Mouse (Mus musculus) megakaryocyte-erythroid progenitor cell, adult 5 weeks (primary cell): ENCODE results near the gene Zdbf2. TPM values are rescaled to one million over a fixed set of nuclear protein-coding genes. Genes with fewer than 3 reads are reported as not detected.

Source experiments
- polyA plus RNA-seq: library from polyadenylated mRNA; stranded (reverse); fragments of >175 nt; gene quantifications from 2 replicates; pipeline ENCODE4 v1.2.3, GENCODE M21; 2012

Zdbf2 gene
- polyA plus RNA-seq, result 0.02 TPM in 1 of 2 replicates, not detected in the other

GRCm38 (mm10) chr1:63272741-63273338 is at the start of gene Zdbf2:
Gene Zdbf2 (plus strand): TSS chr1:63273265.

Other genes with a start within 250 kb of the Zdbf2 start
- gene Ino80d, start 158.6 kb upstream of the Zdbf2 start, polyA plus RNA-seq, result 6.1 and 8.3 TPM in 2 replicates
- 385 and 421 TPM in 2 replicates for gene Eef1b2, start 96.4 kb upstream of the Zdbf2 start, polyA plus RNA-seq
- 24.7 and 26.9 TPM in 2 replicates for gene Ndufs1, start 96.4 kb upstream of the Zdbf2 start, polyA plus RNA-seq
- gene Gpr1, start 58.7 kb upstream of the Zdbf2 start, polyA plus RNA-seq, result not detected in 2 replicates
- 0.05 and 0.09 TPM in 2 replicates for gene Adam23, start 172.6 kb downstream of the Zdbf2 start, polyA plus RNA-seq